Mouse (Mus musculus): ENCODE data around the gene Gm49711.

The Gm49711 gene

DNA sequence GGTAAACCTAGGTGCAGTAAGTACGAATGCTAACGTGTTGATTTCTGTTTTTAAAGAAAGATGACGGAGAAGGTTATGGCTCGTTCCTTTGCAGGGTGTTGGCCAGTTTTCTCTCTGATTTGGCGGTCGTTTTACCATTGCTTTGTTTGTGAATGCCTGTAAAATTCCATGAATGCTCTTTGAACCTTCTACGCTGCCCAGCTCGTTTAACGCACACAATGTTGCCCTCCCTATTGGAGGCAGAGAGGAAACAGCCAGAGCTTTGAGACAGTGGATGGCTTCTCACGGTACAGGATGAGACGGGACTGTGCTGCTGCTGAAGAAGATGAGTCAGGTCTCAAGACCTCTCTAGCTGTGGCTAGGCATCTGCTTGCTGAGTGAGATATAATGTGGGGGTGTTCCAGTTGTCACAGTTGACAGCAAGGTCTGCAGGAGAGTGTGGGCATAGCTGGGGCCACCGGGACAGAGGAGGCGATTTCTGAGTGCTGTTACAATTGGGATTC, 60.9 kb downstream of the Gm49711 start:
- peak; percentile 67 for DNase-seq (ENCODE audit: low read depth, low spot score)

DNA sequence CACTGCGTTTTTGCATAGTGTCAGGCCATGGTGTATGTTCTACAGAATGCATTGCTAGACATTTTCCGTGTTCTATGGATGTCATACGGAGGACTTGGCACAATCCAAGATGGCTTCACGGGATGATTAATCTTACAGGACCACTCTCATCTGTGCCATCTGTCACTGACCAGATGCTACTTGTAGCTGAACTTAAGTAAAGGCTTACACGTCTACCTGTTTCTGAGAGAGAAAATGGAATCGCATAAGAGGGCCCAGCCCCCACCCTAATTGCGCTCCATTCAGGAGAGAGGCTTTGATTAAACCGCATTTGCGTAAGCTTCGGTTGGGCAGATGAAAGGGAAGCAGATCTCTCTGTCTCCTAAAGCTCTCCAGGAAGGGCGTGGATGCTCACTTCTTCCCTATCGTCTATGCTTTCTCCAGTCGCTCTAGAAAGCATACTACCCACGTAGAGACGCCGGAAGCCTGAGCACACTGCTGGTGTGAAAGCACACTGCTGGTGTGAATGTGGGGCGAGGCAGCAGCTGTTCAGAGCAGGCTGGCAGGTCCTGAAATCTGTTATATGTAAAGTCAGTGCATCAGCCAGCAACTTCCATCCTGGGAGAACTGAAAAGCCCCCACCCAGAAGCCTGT, 62.9 kb downstream of the Gm49711 start:
- DNase-seq (ENCODE audit: low read depth, low spot score) = peak; percentile 66

GRCm38 (mm10) chr16:92127226-92127625, 69.1 kb downstream of the Gm49711 start:
- DNase-seq (ENCODE audit: low read depth, low spot score) = peak; percentile 72

DNA sequence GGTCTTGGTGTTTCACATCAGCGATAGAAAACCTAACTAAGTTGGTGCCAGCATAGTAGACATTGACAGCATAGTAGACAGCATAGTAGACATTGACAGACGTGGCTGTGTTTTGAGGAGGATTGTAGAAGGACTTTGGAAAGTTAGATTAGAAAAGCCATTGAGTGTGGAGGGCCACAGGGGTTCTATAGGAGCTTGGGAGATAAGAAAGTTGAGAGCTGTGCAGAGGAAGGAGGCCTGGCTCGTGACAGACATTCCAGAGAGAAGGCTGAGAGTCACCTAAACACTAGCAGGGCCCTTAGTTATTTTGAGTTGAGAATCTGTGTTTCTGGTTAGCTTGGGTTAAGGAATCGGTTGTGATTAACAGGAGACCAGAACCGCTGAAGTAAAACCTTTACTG, 69.5 kb downstream of the Gm49711 start:
- no peak for DNase-seq (ENCODE audit: low read depth, low spot score)

GRCm38 (mm10) chr16:92129843-92130242, 71.7 kb downstream of the Gm49711 start:
- DNase-seq (ENCODE audit: low read depth, low spot score) = no peak

DNA sequence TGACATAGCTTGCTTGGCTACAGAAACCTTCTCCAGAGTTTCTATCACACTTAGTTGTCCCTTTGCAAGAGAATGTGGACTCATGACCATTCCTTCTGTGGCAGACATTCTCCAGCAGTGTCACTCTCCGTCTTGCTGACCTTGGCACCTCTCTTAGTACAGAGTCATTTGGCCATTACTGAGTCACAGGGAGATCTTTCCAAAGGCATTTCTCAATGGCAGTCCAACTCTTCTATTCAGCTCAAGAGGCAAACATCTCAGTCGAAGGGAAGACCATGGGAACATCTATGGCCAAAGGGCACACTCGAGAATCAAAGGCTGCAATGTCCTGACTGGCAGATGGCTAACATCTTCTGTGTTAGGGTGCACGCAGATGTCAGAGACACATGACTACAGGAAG, 74.4 kb downstream of the Gm49711 start:
- DNase-seq (ENCODE audit: low read depth, low spot score) = no peak

DNA sequence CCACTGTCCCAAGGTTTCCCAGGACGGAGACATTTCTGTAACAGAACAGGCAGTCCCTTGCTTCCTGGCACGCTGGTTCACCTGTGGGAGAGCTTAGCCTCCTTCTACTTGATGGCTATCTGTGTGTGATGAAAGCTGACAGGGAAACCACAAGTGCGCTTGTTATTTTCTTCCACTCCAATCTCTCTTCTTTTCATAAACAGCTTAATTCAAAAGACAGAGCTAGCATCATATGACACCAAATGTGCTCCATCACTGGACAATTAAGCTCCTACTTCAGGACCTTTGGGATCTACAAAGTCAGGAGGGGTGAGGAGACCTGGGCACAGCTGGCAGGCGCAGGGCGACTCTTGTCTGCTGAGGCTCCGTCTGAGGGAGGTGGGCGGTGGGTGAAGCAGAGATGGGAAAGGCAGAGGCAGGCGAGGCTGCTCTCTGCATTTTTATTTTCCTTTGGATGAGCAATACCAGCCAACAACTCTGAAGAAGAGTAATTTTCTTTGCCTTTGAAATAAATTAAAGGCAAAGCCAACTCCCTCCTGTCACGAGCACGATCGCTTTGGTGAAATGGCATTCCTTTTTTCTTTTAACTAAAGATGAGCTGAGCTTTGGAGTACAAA, 76.1 kb downstream of the Gm49711 start:
- DNase-seq (ENCODE audit: low read depth, low spot score) = no peak

DNA sequence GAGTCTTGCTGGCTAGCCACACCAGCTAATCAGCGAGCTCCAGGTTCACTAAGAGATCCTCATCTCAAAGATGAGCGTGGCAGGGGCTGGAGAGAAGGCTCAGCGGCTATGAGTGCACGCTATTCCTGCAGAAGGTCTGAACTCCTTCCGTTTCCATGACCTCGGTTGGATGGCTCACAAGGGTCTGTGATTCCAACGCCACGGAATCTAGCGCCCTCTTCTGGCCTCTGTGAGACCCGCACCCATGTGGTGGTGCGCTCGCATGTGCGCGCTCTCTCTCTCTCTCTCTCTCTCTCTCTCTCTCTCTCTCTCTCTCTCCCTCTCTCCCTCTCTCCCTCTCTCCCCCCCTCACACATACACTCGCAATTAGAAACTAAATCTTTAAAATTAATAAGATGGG, 78.2 kb downstream of the Gm49711 start:
- peak; percentile 74 for DNase-seq (ENCODE audit: low read depth, low spot score)

DNA sequence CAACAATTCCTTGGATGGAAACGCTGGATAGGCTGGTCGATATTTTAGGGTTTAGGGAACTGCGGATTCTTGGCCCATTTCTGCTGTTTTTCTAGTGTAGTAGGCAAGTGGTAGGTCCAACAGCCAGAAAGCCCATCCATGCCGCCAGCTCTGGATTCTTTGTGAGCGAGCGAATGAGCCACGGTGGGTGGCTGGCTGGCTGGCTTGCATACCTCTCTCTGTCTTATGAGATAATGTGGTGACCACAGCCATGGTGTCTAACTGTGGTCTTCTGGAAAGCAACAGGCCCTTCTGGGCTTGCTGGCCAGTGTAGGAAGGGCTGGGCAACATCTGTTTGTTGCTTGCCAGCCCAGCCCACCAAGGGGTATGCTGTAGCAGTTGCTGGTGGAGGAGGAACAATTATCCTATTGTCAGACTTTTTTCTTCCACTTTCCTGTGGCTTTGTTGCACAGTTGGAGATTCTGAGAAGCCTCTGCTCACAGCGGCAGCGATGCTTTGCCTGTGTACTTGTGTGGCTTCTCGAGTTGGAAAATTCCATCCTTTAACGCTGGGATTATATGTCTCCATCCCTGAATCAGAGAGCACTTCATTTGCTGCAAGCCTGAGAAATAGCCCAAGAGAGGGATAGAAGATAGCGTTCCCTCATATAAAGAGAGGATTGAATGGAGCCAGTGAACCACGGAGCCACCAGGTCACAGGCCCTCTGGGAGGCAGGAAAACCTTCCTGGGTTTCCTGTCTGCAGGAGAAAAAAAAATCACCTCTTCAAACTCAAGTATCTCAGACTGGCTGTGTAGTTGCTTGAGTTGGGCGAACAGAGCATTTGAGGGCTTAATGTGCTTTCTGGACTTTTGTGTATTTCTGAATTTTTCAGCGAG, 81.5 kb downstream of the Gm49711 start:
- DNase-seq (ENCODE audit: low read depth, low spot score) = no peak

DNA sequence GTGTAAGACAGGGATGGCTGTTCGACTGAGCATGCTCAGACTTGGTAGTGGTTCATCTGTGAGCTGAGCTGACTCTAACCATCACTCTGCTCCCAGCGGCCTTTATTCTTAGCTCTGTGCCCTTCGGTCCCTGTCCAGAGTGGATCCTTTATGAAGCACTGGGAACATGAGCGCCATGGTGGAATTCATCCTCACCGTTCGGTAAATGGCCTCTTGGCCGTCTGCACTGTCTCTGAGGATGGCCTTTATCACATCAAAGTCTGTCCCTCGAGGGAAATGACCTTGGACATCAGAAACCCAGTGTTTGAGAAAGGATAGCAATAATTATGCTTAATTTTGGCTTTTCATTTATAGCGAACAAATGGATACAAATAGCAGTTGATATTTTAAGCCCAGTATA, 82.2 kb downstream of the Gm49711 start:
- DNase-seq (ENCODE audit: low read depth, low spot score) = no peak

GRCm38 (mm10) chr16:92141021-92141420, 82.9 kb downstream of the Gm49711 start:
- no peak for DNase-seq (ENCODE audit: low read depth, low spot score)

- no peak for DNase-seq (ENCODE audit: low read depth, low spot score)
These were observed 84.4 kb downstream of the Gm49711 start for GRCm38 (mm10) chr16:92142426-92143012.

DNA sequence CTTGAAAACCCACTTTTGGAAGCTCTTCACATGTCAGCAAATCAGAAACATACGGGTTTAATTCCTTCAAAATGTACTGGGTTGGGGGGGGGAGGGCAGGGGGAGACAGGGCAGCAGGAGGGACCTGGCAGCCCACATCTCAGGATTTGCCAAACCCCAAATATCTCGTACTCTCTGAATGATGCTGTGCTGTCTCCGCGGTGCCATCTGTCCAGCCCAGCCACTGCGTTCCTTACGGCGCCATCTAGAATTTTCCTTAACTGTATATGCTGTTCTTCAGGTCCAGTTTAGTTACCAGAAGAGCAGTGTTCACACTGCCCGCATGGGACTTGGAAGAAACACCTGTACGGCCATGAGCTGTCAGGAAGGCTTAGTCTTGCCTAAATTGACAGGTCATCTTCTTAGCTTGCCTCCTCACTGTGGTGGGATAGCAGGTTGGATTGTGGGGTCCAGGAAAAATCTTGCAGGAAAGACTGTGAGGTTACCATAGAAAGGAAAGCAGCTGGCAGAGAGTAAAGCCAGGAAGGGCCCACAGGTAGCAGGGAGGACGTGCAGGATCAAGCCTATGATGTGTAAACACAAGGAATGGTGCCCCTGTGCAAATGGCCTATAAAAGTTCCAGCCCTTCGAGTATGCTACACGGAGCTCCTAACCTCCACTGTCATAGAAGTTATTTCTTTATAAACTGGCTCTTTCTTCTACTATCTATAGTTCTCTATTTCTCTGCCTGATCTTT, 89.7 kb downstream of the Gm49711 start:
- no peak for DNase-seq (ENCODE audit: low read depth, low spot score)

- DNase-seq (ENCODE audit: low read depth, low spot score) = no peak
These were observed 90.2 kb downstream of the Gm49711 start for GRCm38 (mm10) chr16:92148367-92148728.

DNA sequence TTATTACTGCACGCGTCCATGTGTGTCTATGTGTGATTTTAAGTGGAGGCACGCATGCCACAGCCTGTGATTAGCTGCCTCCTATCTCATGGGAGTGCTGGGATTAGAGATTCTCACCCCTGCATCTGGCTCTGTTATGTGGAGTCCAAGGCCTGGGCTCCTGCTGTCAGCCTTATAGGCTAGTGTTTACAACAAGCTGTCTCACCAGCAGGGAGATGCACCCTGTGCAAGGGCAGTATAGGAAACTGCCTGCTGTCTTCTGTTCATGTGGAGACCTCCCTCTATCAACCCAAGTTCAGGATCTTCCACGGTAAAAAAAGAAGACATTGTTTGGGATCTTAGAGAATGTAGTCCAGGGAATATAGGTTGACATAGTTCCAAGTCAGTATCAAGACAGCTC, 92.9 kb downstream of the Gm49711 start:
- DNase-seq (ENCODE audit: low read depth, low spot score) = no peak

DNA sequence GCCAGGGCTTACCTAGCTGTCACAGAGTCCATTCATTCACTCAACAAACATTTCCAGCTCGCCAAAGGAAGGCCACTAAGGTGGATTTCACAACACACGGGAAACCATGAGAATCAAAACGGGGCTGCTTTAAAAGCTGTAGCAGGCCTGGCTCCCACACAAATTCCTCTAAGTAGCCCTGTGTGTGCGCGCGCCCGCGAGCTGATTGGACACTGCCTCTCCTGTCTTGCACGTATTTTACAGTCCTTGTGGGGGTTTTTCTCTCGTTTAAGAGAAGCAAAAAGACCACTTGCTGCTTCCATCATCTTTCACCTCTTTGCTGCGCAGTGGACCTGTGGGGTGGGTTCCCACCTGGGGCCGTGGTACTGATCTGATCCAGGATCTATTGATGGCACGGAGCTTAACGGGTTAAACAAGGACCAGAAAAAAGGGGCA, 99.9 kb downstream of the Gm49711 start:
- DNase-seq (ENCODE audit: low read depth, low spot score) = peak; percentile 29

DNA sequence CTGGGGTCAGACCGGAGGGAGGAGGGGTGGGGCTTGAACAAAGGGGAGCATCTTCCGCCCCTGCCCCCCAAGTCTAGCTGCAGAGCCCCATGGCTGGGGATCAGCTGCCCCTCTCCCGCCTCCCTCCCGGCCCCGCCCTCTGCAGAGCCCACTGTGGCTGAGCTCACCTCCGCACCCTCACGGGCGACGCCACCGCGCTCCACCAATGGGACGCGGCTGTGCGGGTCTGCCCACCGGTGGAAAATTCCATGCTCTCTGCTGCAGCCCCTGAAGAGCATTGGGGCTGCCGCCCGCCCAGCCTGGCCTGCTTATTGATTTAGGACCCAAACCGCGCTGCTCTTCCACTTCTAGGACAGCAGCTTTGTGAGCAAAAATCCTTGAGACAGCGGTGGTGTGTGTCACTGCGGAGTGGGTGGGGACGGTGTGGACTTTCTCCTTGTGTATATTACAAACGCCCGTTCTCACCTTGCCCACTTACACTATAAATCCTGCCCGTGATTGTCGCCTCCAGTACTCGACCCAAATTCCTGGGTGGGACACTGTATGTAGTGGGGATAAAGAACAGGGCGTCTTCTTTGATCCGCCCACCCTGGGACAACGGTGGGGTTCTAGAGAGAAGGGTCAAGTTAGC, 100.5 kb downstream of the Gm49711 start:
- peak; percentile 83 for DNase-seq (ENCODE audit: low read depth, low spot score)

GRCm38 (mm10) chr16:92159114-92159513, 101.0 kb downstream of the Gm49711 start:
- DNase-seq (ENCODE audit: low read depth, low spot score) = no peak

GRCm38 (mm10) chr16:92162289-92162688, 104.2 kb downstream of the Gm49711 start:
- DNase-seq (ENCODE audit: low read depth, low spot score) = no peak

DNA sequence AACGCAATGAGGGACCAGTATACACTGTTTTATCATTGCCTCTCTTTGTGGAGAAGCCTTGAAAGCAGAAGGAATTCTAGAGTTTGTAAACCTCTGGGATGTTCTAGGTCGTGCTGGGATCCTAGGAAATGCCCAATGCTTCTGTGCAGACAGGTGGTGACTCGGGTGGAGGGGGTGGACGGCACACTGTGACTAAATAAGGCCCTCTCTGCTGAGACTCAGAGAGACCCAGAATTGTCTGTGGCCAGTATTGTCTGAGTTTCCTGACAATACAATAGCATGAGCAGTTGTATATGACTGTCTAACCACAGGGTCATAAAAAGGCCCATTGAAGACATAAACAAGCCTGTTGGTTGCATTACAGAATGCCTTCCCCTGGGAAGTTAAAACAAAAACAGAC, 105.4 kb downstream of the Gm49711 start:
- no peak for DNase-seq (ENCODE audit: low read depth, low spot score)

DNA sequence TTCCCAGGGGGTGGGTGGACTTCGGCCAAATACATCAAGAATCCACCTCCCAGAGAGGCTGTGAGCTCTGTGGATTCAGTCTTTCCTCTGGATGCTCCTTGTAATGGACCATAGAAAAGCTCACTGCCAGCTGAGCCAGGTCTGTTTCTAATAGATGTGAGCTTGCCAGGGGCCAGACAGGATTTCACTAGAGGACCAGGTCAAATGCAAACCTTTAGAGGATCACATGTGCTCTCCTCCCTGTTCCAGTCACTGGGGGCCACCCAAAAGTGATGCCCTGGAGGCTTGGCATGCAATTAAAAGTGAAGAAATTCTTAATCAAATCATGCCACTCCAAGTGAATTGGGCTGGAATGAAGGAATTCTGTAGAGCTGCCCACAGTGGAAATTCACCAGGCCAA, 117.9 kb downstream of the Gm49711 start:
- DNase-seq (ENCODE audit: low read depth, low spot score) = no peak

Measured in ZHBTc4 (cell line).